Mouse (Mus musculus): ENCODE measurements around the gene Jarid2. TPM values are rescaled to one million over a fixed set of nuclear protein-coding genes. Genes with fewer than 3 reads are reported as not detected.

The Jarid2 gene
- polyA plus RNA-seq, 1 experiment from 2014 or later, result 33.3 TPM

DNA sequence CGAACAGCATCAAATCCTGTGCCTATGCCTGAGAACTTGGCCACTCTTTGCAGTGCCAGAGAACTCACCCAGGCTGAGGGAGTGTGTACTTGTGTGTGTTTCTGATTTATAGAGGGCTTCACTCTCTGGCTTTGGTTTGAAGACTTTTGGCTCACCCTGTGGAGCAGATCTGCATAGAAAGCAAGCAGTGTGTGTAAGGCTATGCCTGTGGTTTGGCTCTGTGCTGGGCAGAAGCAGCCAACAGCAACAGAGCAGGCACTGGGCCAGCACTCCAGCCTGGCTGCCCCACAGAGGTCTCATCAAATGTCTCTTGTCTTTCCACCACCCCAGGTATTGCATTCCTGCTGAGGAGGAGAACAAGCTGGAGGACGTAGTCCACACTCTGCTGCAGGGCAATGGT is 183.6 kb downstream of the Jarid2 start:
- Histone ChIP-seq H3K9ac (no peak overlapping the region), H3K27me3 (no peaks in the 10 kb centered on the region), H3K4me2 (no peak overlapping the region), H3K9me3 (no peaks in the 10 kb centered on the region), H3K27ac (peak overlapping the region; percentile 57; the same call in 1 of the 2 replicates), H3K4me3 (no peak overlapping the region), H3K4me1 (peaks cover 39% of the 10 kb centered on the region), H3K36me3 (peaks cover 72% of the 10 kb centered on the region)
- 63% methylated on average over 2 of the region's 2 CpGs for WGBS
- ATAC-seq (ENCODE audit: insufficient number of reproducible peaks, low FRiP score, low TSS enrichment, low read depth), result peak; percentile 78

- no peaks in the 10 kb centered on the region for H3K9me3 ChIP-seq
- H3K27ac ChIP-seq, result no peak overlapping the region
- H3K27me3 ChIP-seq, result no peaks in the 10 kb centered on the region
- peaks cover 78% of the 10 kb centered on the region for H3K36me3 ChIP-seq
- no peak overlapping the region for H3K9ac ChIP-seq
- no peak for ATAC-seq (ENCODE audit: insufficient number of reproducible peaks, low FRiP score, low TSS enrichment, low read depth)
- H3K4me3 ChIP-seq, result no peak overlapping the region
- 57% methylated on average over 7 of the region's 7 CpGs for WGBS
- H3K4me2 ChIP-seq, result no peak overlapping the region
- peaks cover 32% of the 10 kb centered on the region for H3K4me1 ChIP-seq
Observed at GRCm38 (mm10) chr13:44913560-44913959, 184.3 kb downstream of the Jarid2 start.

GRCm38 (mm10) chr13:44915382-44915781 is 186.1 kb downstream of the Jarid2 start:
- H3K27me3 ChIP-seq, result no peaks in the 10 kb centered on the region
- H3K27ac ChIP-seq, result no peak overlapping the region
- H3K9ac ChIP-seq, result no peak overlapping the region
- no peaks in the 10 kb centered on the region for H3K9me3 ChIP-seq
- H3K36me3 ChIP-seq, result peaks cover 87% of the 10 kb centered on the region
- no peak overlapping the region for H3K4me2 ChIP-seq
- WGBS, result 87% methylated on average over 5 of the region's 5 CpGs
- H3K4me1 ChIP-seq, result peaks cover 22% of the 10 kb centered on the region
- H3K4me3 ChIP-seq, result no peak overlapping the region
- ATAC-seq (ENCODE audit: insufficient number of reproducible peaks, low FRiP score, low TSS enrichment, low read depth), result no peak

GRCm38 (mm10) chr13:44915945-44916344 is 186.7 kb downstream of the Jarid2 start:
- Histone ChIP-seq H3K27ac (no peak overlapping the region), H3K9ac (no peak overlapping the region), H3K4me3 (no peak overlapping the region), H3K4me1 (peaks cover 20% of the 10 kb centered on the region), H3K4me2 (no peak overlapping the region), H3K36me3 (peaks cover 85% of the 10 kb centered on the region), H3K9me3 (no peaks in the 10 kb centered on the region), H3K27me3 (no peaks in the 10 kb centered on the region)
- 60% methylated on average over 4 of the region's 4 CpGs for WGBS
- no peak for ATAC-seq (ENCODE audit: insufficient number of reproducible peaks, low FRiP score, low TSS enrichment, low read depth)

GRCm38 (mm10) chr13:44917202-44917601 is 187.9 kb downstream of the Jarid2 start:
- Histone ChIP-seq H3K4me3 (no peak overlapping the region), H3K4me1 (peaks cover 15% of the 10 kb centered on the region), H3K4me2 (no peak overlapping the region), H3K36me3 (peaks cover 93% of the 10 kb centered on the region), H3K27me3 (no peaks in the 10 kb centered on the region), H3K9ac (no peak overlapping the region), H3K27ac (no peak overlapping the region), H3K9me3 (no peaks in the 10 kb centered on the region)
- 98% methylated on average over 4 of the region's 4 CpGs for WGBS
- no peak for ATAC-seq (ENCODE audit: insufficient number of reproducible peaks, low FRiP score, low TSS enrichment, low read depth)

- Histone ChIP-seq H3K9me3 (no peaks in the 10 kb centered on the region), H3K4me2 (no peak overlapping the region), H3K27ac (no peak overlapping the region), H3K27me3 (no peaks in the 10 kb centered on the region), H3K4me3 (no peak overlapping the region), H3K9ac (no peak overlapping the region), H3K4me1 (peaks cover 5% of the 10 kb centered on the region), H3K36me3 (peaks cover 95% of the 10 kb centered on the region)
- no peak for ATAC-seq (ENCODE audit: insufficient number of reproducible peaks, low FRiP score, low TSS enrichment, low read depth)
- 90% methylated on average over 2 of the region's 2 CpGs for WGBS
Observed at GRCm38 (mm10) chr13:44918269-44918668, 189.0 kb downstream of the Jarid2 start.

DNA sequence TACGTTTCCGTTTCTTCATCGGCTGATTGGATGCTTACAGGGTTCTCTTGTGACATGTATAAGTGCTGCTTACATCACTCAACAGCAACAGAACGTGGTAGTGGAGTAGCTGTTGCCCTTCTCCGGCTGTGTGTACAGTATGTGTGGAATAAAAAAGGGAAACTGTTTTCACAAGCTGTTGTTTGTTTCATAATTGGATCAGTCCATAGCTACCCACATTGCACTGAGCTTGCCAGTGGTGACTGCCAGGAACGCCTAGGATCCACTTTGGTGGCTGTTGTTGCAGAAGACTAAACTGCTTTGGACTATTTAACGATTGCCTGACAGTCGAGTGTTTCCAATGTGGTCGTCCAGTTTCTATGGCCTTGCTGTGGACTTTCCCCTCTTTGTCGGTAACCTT is 191.8 kb downstream of the Jarid2 start:
- Histone ChIP-seq H3K9ac (no peak overlapping the region), H3K9me3 (no peaks in the 10 kb centered on the region), H3K36me3 (peaks cover 87% of the 10 kb centered on the region), H3K27me3 (no peaks in the 10 kb centered on the region), H3K4me2 (no peak overlapping the region), H3K4me1 (no peaks in the 10 kb centered on the region), H3K27ac (no peak overlapping the region), H3K4me3 (no peak overlapping the region)
- no peak for ATAC-seq (ENCODE audit: insufficient number of reproducible peaks, low FRiP score, low TSS enrichment, low read depth)
- whole genome bisulfite sequencing, result 72% methylated on average over 10 of the region's 10 CpGs

GRCm38 (mm10) chr13:44921721-44922120 is 192.4 kb downstream of the Jarid2 start:
- no peak for ATAC-seq (ENCODE audit: insufficient number of reproducible peaks, low FRiP score, low TSS enrichment, low read depth)
- Histone ChIP-seq H3K9me3 (no peaks in the 10 kb centered on the region), H3K27me3 (no peaks in the 10 kb centered on the region), H3K36me3 (peaks cover 84% of the 10 kb centered on the region), H3K27ac (no peak overlapping the region), H3K4me3 (no peak overlapping the region), H3K4me1 (no peaks in the 10 kb centered on the region), H3K4me2 (no peak overlapping the region), H3K9ac (no peak overlapping the region)
- whole genome bisulfite sequencing, result 78% methylated on average over 5 of the region's 5 CpGs

DNA sequence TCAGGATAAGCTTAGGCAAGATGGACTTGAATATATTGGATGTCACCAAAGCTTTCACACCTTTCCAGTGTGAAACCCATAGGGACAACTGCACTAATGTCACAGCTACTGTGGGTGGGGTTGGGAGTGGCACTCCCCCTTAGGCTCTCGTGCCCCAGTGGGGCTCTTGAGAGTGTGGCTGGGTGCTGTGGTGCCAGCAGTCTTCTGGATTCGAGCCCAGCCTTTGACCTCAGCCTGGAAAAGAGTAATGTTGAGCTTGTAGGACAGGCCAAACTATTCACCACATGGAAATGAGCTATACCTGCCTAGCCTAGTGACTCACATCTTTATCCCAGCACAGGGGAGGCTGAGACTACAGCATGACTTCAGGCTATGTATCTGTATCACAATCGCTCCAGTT is 194.8 kb downstream of the Jarid2 start:
- no peak for ATAC-seq (ENCODE audit: insufficient number of reproducible peaks, low FRiP score, low TSS enrichment, low read depth)
- H3K9ac ChIP-seq, result no peak overlapping the region
- H3K9me3 ChIP-seq, result no peaks in the 10 kb centered on the region
- H3K36me3 ChIP-seq, result peaks cover 64% of the 10 kb centered on the region
- no peaks in the 10 kb centered on the region for H3K4me1 ChIP-seq
- no peaks in the 10 kb centered on the region for H3K27me3 ChIP-seq
- no peak overlapping the region for H3K4me2 ChIP-seq
- H3K4me3 ChIP-seq, result no peak overlapping the region
- no peak overlapping the region for H3K27ac ChIP-seq
- 84% methylated on average over 3 of the region's 3 CpGs for WGBS

GRCm38 (mm10) chr13:44925173-44925572 is 195.9 kb downstream of the Jarid2 start:
- no peak for ATAC-seq (ENCODE audit: insufficient number of reproducible peaks, low FRiP score, low TSS enrichment, low read depth)
- Histone ChIP-seq H3K4me2 (no peak overlapping the region), H3K36me3 (peaks cover 58% of the 10 kb centered on the region), H3K9me3 (no peaks in the 10 kb centered on the region), H3K9ac (no peak overlapping the region), H3K4me1 (no peaks in the 10 kb centered on the region), H3K27ac (no peak overlapping the region), H3K27me3 (no peaks in the 10 kb centered on the region), H3K4me3 (no peak overlapping the region)
- 94% methylated on average over 2 of the region's 2 CpGs for WGBS

- ATAC-seq (ENCODE audit: insufficient number of reproducible peaks, low FRiP score, low TSS enrichment, low read depth), result no peak
- no peak overlapping the region for H3K4me3 ChIP-seq
- no peak overlapping the region for H3K27ac ChIP-seq
- H3K4me2 ChIP-seq, result no peak overlapping the region
- no peaks in the 10 kb centered on the region for H3K4me1 ChIP-seq
- peaks cover 51% of the 10 kb centered on the region for H3K36me3 ChIP-seq
- no peak overlapping the region for H3K9ac ChIP-seq
- H3K27me3 ChIP-seq, result no peaks in the 10 kb centered on the region
- 84% methylated on average over 2 of the region's 2 CpGs for WGBS
- H3K9me3 ChIP-seq, result no peaks in the 10 kb centered on the region
Observed at GRCm38 (mm10) chr13:44926311-44926710, 197.0 kb downstream of the Jarid2 start.

GRCm38 (mm10) chr13:44932307-44933264 is 203.3 kb downstream of the Jarid2 start:
- no peaks in the 10 kb centered on the region for H3K27me3 ChIP-seq
- no peak for ATAC-seq (ENCODE audit: insufficient number of reproducible peaks, low FRiP score, low TSS enrichment, low read depth)
- 67% methylated on average over 18 of the region's 18 CpGs for WGBS
- H3K9me3 ChIP-seq, result no peaks in the 10 kb centered on the region
- peaks cover 7% of the 10 kb centered on the region; the same call in 1 of the 2 replicates for H3K4me1 ChIP-seq
- no peak overlapping the region for H3K27ac ChIP-seq
- H3K4me2 ChIP-seq, result no peak overlapping the region
- H3K9ac ChIP-seq, result no peak overlapping the region
- H3K36me3 ChIP-seq, result peaks cover 10% of the 10 kb centered on the region
- H3K4me3 ChIP-seq, result no peak overlapping the region
